Mouse (Mus musculus): Measurements from ENCODE around the gene Ncan. TPM values are rescaled to one million over a fixed set of nuclear protein-coding genes. Genes with fewer than 3 reads are reported as not detected.

The Ncan gene
- polyA plus RNA-seq, 1 experiment from 2014 or later = 141 TPM

DNA sequence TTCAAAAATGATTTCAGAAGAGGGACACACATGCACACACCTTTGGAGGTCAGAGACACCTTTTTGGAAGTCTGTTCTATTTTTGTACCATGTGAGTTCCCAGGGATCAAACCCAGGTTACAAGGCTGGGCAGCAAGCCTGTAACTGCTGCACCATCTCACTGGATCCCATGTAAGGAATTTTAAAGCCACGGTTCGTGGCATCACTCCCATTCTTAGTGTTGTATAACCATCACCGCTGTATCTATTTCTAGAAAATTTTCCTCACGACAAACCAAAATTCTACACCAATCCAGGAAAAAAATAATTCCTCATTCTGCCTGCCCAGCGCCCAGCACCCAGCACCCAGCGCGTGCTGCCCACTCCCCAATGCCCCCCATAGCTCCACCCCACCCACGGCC, 21.4 kb downstream of the Ncan start:
- ATAC-seq (ENCODE audit: low FRiP score) (no peak), DNase-seq (ENCODE audit: low spot score) (no peak)
- 86% methylated on average over 8 of the region's 8 CpGs for WGBS
- no peaks in the 10 kb centered on the region; the same call in 1 of the 2 replicates for H3K4me1 ChIP-seq (replicated peaks; ENCODE audit: control insufficient read depth, insufficient read depth, low read length)
- H3K27ac ChIP-seq = no peak overlapping the region
- H3K4me2 ChIP-seq (replicated peaks) = no peak overlapping the region
- H3K9me3 ChIP-seq (ENCODE audit: control insufficient read depth, low read length) = no peaks in the 10 kb centered on the region
- H3K36me3 ChIP-seq (replicated peaks; ENCODE audit: control insufficient read depth, insufficient read depth) = peaks cover 100% of the 10 kb centered on the region
- no peaks in the 10 kb centered on the region for H3K27me3 ChIP-seq (ENCODE audit: control insufficient read depth, insufficient read depth, low read length)
- H3K4me3 ChIP-seq (replicated peaks; ENCODE audit: low read length) = no peak overlapping the region
- no peak overlapping the region for H3K9ac ChIP-seq

DNA sequence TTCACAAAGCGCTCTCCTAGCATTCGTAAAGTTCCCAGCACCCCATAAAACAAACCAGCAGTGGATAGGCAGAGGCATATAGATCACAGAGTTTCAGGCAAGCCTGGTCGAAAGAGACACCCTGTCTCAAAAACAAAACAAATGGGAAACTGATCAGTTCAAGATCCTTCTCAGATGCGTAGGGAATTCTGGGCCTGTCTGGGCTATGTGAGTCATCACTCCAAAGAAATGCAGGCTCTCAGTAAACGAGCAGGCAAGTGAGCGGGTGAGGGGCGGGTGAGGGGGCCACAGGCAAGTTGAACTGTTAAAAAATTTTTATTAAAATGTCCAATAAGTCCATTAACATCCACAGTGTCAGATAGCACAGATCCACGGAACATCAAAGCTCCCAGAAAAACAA, 27.9 kb downstream of the Ncan start:
- WGBS = 70% methylated on average over 8 of the region's 8 CpGs
- Histone ChIP-seq H3K4me3 (replicated peaks; ENCODE audit: low read length) (no peak overlapping the region), H3K9ac (no peak overlapping the region), H3K36me3 (replicated peaks; ENCODE audit: control insufficient read depth, insufficient read depth) (peaks cover 46% of the 10 kb centered on the region), H3K4me1 (replicated peaks; ENCODE audit: control insufficient read depth, insufficient read depth, low read length) (peaks cover 11% of the 10 kb centered on the region), H3K27ac (no peak overlapping the region), H3K4me2 (replicated peaks) (no peak overlapping the region), H3K27me3 (ENCODE audit: control insufficient read depth, insufficient read depth, low read length) (peaks cover 20% of the 10 kb centered on the region), H3K9me3 (ENCODE audit: control insufficient read depth, low read length) (no peaks in the 10 kb centered on the region)
- ATAC-seq (ENCODE audit: low FRiP score) (no peak), DNase-seq (ENCODE audit: low spot score) (no peak)

- Histone ChIP-seq H3K27me3 (ENCODE audit: control insufficient read depth, insufficient read depth, low read length) (peaks cover 53% of the 10 kb centered on the region), H3K4me1 (replicated peaks; ENCODE audit: control insufficient read depth, insufficient read depth, low read length) (peaks cover 20% of the 10 kb centered on the region), H3K4me3 (replicated peaks; ENCODE audit: low read length) (no peak overlapping the region), H3K36me3 (replicated peaks; ENCODE audit: control insufficient read depth, insufficient read depth) (peaks cover 12% of the 10 kb centered on the region), H3K27ac (no peak overlapping the region), H3K9me3 (ENCODE audit: control insufficient read depth, low read length) (no peaks in the 10 kb centered on the region), H3K9ac (no peak overlapping the region; the same call in 1 of the 2 replicates), H3K4me2 (replicated peaks) (no peak overlapping the region)
- WGBS = 30% methylated on average over 9 of the region's 9 CpGs
- no peak for DNase-seq (ENCODE audit: low spot score)
- ATAC-seq (ENCODE audit: low FRiP score) = peak; percentile 22
Measured at GRCm38 (mm10) chr8:70089296-70089960, 31.2 kb downstream of the Ncan start.

- Histone ChIP-seq H3K4me3 (replicated peaks; ENCODE audit: low read length) (peak overlapping the region; percentile 35), H3K9me3 (ENCODE audit: control insufficient read depth, low read length) (no peaks in the 10 kb centered on the region), H3K27ac (no peak overlapping the region), H3K4me1 (replicated peaks; ENCODE audit: control insufficient read depth, insufficient read depth, low read length) (peaks cover 31% of the 10 kb centered on the region), H3K9ac (peak overlapping the region; percentile 55), H3K4me2 (replicated peaks) (peak overlapping the region; percentile 83), H3K36me3 (replicated peaks; ENCODE audit: control insufficient read depth, insufficient read depth) (no peaks in the 10 kb centered on the region), H3K27me3 (ENCODE audit: control insufficient read depth, insufficient read depth, low read length) (peaks cover 67% of the 10 kb centered on the region)
- peak; percentile 69 for DNase-seq (ENCODE audit: low spot score)
- ATAC-seq (ENCODE audit: low FRiP score) = peak; percentile 61; the same call in 1 of the 2 replicates
- WGBS = 4% methylated on average over 56 of the region's 56 CpGs
Measured at GRCm38 (mm10) chr8:70087836-70088650, 32.6 kb downstream of the Ncan start.

GRCm38 (mm10) chr8:70087237-70087636, 33.4 kb downstream of the Ncan start:
- no peaks in the 10 kb centered on the region for H3K36me3 ChIP-seq (replicated peaks; ENCODE audit: control insufficient read depth, insufficient read depth)
- no peak overlapping the region for H3K27ac ChIP-seq
- H3K4me2 ChIP-seq (replicated peaks) = peak overlapping the region; percentile 83; the same call in 1 of the 2 replicates
- DNase-seq (ENCODE audit: low spot score) (no peak), ATAC-seq (ENCODE audit: low FRiP score) (no peak)
- WGBS = 6% methylated on average over 7 of the region's 7 CpGs
- peaks cover 31% of the 10 kb centered on the region for H3K4me1 ChIP-seq (replicated peaks; ENCODE audit: control insufficient read depth, insufficient read depth, low read length)
- no peaks in the 10 kb centered on the region for H3K9me3 ChIP-seq (ENCODE audit: control insufficient read depth, low read length)
- H3K27me3 ChIP-seq (ENCODE audit: control insufficient read depth, insufficient read depth, low read length) = peaks cover 74% of the 10 kb centered on the region
- no peak overlapping the region for H3K9ac ChIP-seq
- H3K4me3 ChIP-seq (replicated peaks; ENCODE audit: low read length) = no peak overlapping the region

DNA sequence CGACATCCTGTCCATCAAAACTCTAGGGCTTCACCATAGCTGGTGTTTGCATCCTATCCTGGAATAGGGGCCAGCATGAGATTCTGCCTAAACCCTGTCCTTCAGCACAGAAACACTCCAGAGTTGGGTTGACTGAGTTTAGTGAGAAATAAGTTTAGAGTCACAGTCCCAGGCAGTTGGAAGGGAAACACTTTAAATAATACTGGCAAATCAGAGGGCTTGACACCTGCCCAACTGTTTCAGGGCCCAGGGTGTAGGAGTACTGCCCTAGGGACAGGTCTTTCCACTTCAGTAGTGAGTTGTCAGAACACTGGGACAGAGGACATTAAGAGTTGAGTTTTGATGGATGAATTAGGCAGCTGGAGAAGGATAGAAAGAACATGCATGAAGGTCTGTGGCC, 34.5 kb downstream of the Ncan start:
- ATAC-seq (ENCODE audit: low FRiP score) (no peak), DNase-seq (ENCODE audit: low spot score) (no peak)
- no peak overlapping the region for H3K9ac ChIP-seq
- H3K4me3 ChIP-seq (replicated peaks; ENCODE audit: low read length) = no peak overlapping the region
- no peak overlapping the region for H3K27ac ChIP-seq
- H3K27me3 ChIP-seq (ENCODE audit: control insufficient read depth, insufficient read depth, low read length) = peaks cover 77% of the 10 kb centered on the region
- peaks cover 31% of the 10 kb centered on the region for H3K4me1 ChIP-seq (replicated peaks; ENCODE audit: control insufficient read depth, insufficient read depth, low read length)
- 29% methylated on average over 1 of the region's 1 CpGs for WGBS
- H3K9me3 ChIP-seq (ENCODE audit: control insufficient read depth, low read length) = no peaks in the 10 kb centered on the region
- H3K36me3 ChIP-seq (replicated peaks; ENCODE audit: control insufficient read depth, insufficient read depth) = no peaks in the 10 kb centered on the region
- no peak overlapping the region for H3K4me2 ChIP-seq (replicated peaks)

DNA sequence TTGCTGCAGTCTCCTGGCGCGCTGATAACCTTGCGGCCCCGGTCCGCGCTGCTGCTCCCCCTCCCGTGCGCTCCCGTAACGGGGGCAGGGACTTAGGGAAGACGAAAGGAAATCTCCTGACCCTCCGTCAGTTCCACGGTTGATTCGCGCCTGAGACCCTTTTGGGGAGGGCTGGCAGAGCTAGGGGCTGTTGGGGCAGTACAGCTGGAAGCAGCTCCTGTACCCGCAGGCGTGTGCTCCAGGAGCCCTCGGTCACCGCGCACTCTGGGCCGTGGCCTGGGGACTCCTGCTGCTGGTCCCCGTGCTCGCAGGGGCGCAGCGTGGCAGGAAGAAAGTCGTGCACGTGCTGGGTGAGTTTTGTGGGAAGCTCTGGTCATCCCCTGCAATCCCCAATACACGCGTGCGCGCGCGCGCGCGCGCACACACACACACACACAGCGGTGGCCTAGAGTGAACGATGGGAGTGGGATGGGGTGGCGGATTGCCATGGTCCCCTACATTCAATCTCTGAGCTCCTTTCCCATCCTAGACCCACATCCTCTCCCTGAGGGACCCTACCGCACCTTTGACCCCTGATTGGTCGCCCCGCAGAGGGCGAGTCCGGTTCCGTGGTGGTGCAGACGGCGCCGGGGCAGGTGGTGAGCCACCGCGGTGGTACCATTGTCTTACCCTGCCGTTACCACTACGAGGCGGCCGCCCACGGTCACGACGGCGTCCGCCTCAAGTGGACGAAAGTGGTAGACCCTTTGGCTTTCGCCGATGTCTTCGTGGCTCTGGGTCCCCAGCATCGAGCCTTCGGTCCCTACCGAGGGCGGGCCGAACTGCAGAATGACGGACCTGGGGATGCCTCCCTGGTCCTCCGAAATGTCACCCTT, 36.2 kb downstream of the Ncan start:
- peaks cover 74% of the 10 kb centered on the region for H3K27me3 ChIP-seq (ENCODE audit: control insufficient read depth, insufficient read depth, low read length)
- no peaks in the 10 kb centered on the region for H3K36me3 ChIP-seq (replicated peaks; ENCODE audit: control insufficient read depth, insufficient read depth)
- peaks cover 24% of the 10 kb centered on the region for H3K4me1 ChIP-seq (replicated peaks; ENCODE audit: control insufficient read depth, insufficient read depth, low read length)
- H3K9me3 ChIP-seq (ENCODE audit: control insufficient read depth, low read length) = no peaks in the 10 kb centered on the region
- H3K27ac ChIP-seq = no peak overlapping the region
- peak overlapping the region; percentile 95 for H3K4me2 ChIP-seq (replicated peaks)
- ATAC-seq (ENCODE audit: low FRiP score) (0 out of 2 replicates have a peak, but pooled peaks have one; percentile 19), DNase-seq (ENCODE audit: low spot score) (peak; percentile 50)
- WGBS = under 1% methylated on average over 68 of the region's 71 CpGs
- peak overlapping the region; percentile 41 for H3K9ac ChIP-seq
- peak overlapping the region; percentile 43 for H3K4me3 ChIP-seq (replicated peaks; ENCODE audit: low read length)

- Histone ChIP-seq H3K4me2 (replicated peaks) (peak within 1 kb of the TSS; percentile 95), H3K27me3 (ENCODE audit: control insufficient read depth, insufficient read depth, low read length) (peaks cover 63% of the 10 kb centered on the region)
Measured at GRCm38 (mm10) chr8:70083285-70083684, 37.4 kb downstream of the Ncan start, which contains the start of gene Hapln4. TSS of gene Hapln4 (plus strand) at chr8:70083457.

More at GRCm38 (mm10) chr8:70083285-70083684, 37.4 kb downstream of the Ncan start, which contains the start of gene Hapln4:
- Histone ChIP-seq H3K9me3 (ENCODE audit: control insufficient read depth, low read length) (no peaks in the 10 kb centered on the region), H3K9ac (peak within 1 kb of the TSS; percentile 41), H3K4me1 (replicated peaks; ENCODE audit: control insufficient read depth, insufficient read depth, low read length) (peaks cover 20% of the 10 kb centered on the region), H3K4me3 (replicated peaks; ENCODE audit: low read length) (peak within 1 kb of the TSS; percentile 43), H3K36me3 (replicated peaks; ENCODE audit: control insufficient read depth, insufficient read depth) (peaks cover under 1% of the 10 kb centered on the region; the same call in 1 of the 2 replicates), H3K27ac (no peak within 1 kb of the TSS)
- DNase-seq (ENCODE audit: low spot score) (no peak), ATAC-seq (ENCODE audit: low FRiP score) (no peak)
- WGBS = under 1% methylated on average over 26 of the region's 26 CpGs

Measured in hindbrain, embryonic 14.5 days (tissue).